Mouse (Mus musculus): ENCODE measurements around the gene Ttf1. TPM values are rescaled to one million over a fixed set of nuclear protein-coding genes. Genes with fewer than 3 reads are reported as not detected.

Gene Ttf1
- 17.7 and 21.9 TPM in 2 replicates for total RNA-seq (2017)

GRCm38 (mm10) chr2:29060135-29060597 is at the start of gene Ttf1:
Gene Ttf1 (plus strand): TSS chr2:29060262.
- peak; percentile 94 for ATAC-seq (replicated peaks; ENCODE audit: low read depth, poor library complexity, severe bottlenecking)

- ATAC-seq (replicated peaks; ENCODE audit: low read depth, poor library complexity, severe bottlenecking) = no peak
These were observed 47.5 kb upstream of the Ttf1 start for GRCm38 (mm10) chr2:29012523-29012922.

GRCm38 (mm10) chr2:29016599-29017587 is 43.2 kb upstream of the Ttf1 start:
- ATAC-seq (replicated peaks; ENCODE audit: low read depth, poor library complexity, severe bottlenecking) = no peak

DNA sequence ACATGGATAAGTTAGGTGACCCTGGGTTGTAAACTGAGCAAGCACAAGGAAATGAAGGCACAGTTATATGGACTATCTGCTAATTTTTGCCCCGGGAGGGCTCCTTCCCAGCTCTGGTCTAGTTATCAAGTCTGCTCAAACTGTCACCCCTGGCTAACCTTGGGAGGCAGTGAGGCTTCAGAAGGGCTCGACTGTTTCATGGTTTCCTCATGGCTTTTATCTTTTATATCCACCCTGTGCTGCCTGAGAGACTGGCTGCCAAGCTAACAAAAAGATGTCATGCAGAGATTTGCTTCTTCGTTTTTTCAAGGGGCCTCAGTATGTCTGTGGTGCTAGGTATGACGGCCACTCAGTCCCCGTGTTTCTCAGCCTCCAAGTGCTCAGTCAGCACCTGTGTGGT is 41.4 kb upstream of the Ttf1 start:
- ATAC-seq (replicated peaks; ENCODE audit: low read depth, poor library complexity, severe bottlenecking) = no peak

DNA sequence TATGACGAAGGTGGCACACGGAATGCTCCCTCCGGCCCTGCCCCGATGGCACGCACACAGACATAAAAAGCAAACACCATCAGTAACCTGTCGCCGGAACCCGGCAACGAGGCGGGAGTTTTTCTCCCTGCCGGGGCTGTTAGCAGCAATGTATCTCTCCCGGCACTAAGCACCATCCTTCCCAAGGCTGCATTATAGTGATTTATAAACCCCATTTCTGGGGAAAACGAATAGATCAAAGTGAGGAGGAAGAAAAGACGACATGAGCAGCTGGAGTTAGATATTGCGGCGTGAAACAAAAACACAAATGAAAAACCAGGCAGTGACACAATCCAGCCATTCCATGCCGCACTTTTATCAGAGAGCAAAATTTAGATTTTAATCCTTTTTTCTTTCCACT is 39.0 kb upstream of the Ttf1 start:
- ATAC-seq (replicated peaks; ENCODE audit: low read depth, poor library complexity, severe bottlenecking) = no peak

DNA sequence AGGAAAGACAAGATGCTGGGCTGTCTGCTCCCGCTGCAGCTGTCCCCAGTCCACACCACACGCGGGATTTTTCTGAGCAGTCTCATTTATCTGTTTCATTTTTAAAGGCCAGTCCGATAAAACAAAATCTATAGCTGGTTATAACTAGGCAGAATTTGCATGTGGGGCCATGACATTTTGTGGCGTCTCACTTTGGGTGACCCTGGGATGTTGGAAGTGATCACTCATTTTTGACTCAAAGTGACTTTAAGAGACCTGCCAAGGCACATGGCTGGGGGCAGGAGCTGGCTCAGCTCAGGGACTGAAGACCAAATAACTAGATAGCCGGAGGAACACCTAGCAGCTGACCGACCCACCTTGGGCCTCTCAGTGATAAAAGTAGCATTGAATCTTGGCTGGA is 37.1 kb upstream of the Ttf1 start:
- ATAC-seq (replicated peaks; ENCODE audit: low read depth, poor library complexity, severe bottlenecking) = no peak

DNA sequence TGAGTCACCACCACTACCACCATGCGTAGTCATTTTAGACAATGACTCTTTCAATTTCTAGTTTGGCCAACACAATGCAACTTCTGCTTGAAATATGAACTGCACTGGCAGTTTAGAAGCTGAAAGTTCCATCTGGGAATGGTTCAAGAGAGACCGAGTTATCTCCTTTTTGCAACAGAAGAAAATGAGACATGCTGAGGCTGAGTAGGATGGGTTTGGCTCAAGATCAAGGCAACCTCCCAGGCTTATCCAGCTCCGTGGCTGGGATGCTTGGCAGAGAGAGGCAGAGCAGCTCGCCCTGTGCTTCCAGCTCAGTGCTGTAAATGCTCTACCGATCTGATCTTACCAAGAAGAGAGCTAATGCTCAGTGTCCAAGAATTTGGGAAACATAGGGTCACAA is 34.8 kb upstream of the Ttf1 start:
- ATAC-seq (replicated peaks; ENCODE audit: low read depth, poor library complexity, severe bottlenecking) = no peak

DNA sequence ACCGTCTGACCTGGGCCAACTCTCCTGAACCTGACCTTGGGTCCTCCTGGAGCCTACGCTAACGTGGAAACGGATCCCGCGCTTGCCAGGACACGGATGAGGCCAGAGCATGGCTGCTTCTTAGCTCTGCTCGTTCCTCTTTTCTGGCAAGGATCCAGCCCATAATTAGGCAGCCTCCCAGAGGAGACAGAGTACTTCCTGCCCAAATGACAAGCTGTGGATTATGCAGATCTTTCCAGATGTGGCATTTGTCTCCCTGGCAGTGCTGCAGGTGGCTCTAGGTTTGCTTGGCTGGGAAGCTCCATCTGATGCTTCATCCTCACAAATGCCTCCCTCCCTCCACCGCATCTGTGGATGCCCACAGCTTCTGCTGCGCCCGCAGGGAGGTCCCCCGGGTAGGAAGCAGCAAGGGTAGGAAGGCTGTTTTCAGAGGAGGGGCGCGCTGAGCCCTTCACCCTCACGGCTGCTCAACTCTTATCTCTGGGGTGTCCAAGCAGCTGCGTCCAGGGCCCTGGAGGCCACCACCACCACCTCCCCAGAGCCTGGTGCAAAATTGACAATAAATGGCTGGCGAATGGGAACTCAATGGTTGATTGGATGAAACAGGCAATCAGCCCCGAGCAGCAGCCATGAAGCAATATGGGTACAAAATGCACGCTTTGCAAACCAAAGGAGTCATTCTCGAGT is 29.9 kb upstream of the Ttf1 start:
- ATAC-seq (replicated peaks; ENCODE audit: low read depth, poor library complexity, severe bottlenecking) = no peak

DNA sequence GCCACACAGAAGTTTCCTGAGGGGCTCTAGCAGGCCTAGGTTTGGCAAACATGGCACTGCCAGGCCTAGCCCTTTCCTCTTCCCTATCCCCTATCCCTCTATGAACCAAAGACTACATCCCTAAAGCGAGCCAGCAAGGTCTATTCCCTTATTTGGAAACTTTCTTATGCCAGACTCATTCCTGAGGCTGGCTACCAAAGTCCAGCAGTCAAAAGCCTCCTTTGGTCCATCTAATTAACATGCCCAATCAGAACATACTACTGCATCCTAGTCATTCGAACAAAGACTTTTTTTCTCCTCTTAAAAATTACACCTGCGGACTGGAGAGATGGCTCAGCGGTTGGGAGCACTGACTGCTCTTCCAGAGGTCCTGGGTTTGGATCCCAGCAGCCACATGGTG is 28.1 kb upstream of the Ttf1 start:
- no peak for ATAC-seq (replicated peaks; ENCODE audit: low read depth, poor library complexity, severe bottlenecking)

DNA sequence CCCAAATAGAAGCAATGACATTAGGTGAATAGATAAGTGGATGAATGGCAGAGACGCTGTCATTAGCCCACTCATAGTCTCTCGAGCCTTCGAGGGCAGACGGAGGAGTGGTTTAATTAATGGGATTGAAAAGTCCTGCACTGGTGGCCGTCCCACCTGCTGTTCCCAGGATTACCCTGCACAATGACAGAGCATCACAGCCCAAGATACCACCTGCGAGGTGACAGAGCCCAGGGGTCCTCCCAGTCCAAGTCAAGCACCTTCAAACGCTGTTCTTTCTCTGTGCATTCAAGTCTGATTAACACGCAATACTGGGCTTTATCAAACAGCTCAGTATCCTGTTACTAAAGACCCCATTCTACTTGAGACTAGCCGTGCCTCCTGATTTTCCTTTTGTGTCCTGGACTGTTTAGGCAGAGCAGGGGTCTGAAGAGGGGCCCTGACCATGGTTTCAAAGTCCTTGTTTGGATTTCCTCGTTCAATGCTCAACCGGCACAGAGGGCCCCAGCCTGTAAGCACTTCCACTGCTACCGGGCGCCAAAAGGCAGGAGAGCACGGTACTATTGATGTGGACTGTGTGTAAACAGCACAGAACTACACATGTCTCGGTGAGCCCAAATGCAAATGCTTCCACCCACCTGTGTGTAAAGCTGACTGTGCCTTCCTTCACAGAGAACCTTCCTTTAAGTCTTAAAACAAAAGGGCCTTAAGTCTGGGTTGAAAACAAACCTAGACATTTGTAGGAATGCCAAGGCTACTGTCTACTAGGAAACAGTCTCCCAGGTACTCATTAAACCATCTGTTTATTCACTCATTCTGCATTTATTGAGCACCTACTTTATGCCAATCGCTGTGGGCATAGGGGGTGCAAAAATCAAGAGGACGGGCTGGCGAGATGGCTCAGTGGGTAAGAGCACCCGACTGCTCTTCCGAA is 25.3 kb upstream of the Ttf1 start:
- no peak for ATAC-seq (replicated peaks; ENCODE audit: low read depth, poor library complexity, severe bottlenecking)

- no peak for ATAC-seq (replicated peaks; ENCODE audit: low read depth, poor library complexity, severe bottlenecking)
These were observed 24.4 kb upstream of the Ttf1 start for GRCm38 (mm10) chr2:29035698-29036097.

DNA sequence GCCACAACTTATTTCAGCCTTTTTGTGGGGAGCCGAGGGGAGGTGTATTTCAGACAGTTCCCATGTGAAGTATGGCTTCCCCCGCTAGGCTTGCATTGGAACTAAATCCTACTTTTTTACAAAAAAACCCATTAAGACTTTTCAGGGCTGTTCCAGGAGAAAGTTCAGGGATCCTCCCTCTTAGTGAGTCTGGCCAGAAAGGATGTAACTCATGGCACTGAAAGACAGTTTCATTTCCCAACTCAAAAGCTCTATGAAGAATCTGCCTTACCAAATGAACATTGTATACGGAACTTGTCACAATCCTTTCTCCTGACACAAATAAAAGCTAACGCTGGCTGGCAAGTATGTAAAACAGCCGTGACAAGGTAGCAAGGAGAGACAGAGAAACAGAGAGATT is 20.3 kb upstream of the Ttf1 start:
- no peak for ATAC-seq (replicated peaks; ENCODE audit: low read depth, poor library complexity, severe bottlenecking)

- ATAC-seq (replicated peaks; ENCODE audit: low read depth, poor library complexity, severe bottlenecking) = no peak
These were observed 19.2 kb upstream of the Ttf1 start for GRCm38 (mm10) chr2:29040594-29041476.

GRCm38 (mm10) chr2:29041477-29041768 is 18.6 kb upstream of the Ttf1 start:
- no peak for ATAC-seq (replicated peaks; ENCODE audit: low read depth, poor library complexity, severe bottlenecking)

DNA sequence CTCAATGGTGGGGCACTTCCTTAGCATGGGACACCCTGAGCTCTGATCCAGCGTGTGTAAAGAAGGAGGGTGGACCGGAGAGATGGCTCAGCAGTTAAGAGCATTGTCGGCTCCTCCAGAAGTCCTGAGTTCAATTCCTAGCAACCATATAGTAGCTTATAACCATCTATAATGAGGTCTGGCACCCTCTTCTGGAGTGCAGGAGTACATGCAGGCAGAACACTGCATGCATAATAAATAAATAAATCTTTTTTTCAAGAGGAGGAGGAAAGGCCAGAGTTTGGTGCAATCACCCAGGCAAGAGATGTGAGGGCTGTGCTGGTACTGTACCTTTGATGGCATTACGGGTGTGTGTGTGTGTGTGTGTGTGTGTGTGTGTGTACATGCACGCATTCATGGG is 17.9 kb upstream of the Ttf1 start:
- ATAC-seq (replicated peaks; ENCODE audit: low read depth, poor library complexity, severe bottlenecking) = no peak

DNA sequence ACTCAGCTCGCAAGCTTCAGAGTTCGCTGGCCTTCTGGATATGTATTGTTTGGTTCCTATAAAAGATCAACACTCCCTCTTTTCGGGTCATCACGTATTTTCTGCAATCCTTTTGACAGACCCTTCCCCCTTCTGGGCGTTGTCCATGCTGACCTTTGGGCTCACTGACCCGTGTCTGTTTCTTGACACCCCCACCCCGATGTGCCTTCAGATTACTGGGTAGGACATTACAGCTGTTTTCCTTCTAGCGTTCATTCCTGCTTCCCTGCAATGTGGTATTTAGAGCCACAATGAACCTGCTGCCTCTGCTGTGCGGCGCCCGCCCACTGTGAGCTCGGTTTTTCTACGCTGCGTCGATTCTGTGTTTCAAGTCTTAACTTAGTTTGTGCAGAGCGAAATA is 13.9 kb upstream of the Ttf1 start:
- no peak for ATAC-seq (replicated peaks; ENCODE audit: low read depth, poor library complexity, severe bottlenecking)

- ATAC-seq (replicated peaks; ENCODE audit: low read depth, poor library complexity, severe bottlenecking) = no peak
These were observed 8.1 kb upstream of the Ttf1 start for GRCm38 (mm10) chr2:29051932-29052331.

GRCm38 (mm10) chr2:29052943-29053454 is 7.1 kb upstream of the Ttf1 start:
- peak; percentile 78 for ATAC-seq (replicated peaks; ENCODE audit: low read depth, poor library complexity, severe bottlenecking)
